Mouse (Mus musculus) erythroblast, embryonic 14.5 days (primary cell): ENCODE results near the gene Fbxw2. TPM values are rescaled to one million over a fixed set of nuclear protein-coding genes. Genes with fewer than 3 reads are reported as not detected.
"Not testable (repeated sequence)": the region's sequence is repeated elsewhere in the genome, so short reads cannot be mapped to it uniquely, and the experiment has no call there.

Experiments
- H3K27me3 ChIP-seq: 2 replicates; pipeline ENCODE4 v1.6.1; 2012; ENCODE audit warnings: inconsistent platforms; ENCODE audit not compliant: control insufficient read depth
- H3K36me3 ChIP-seq: 2 replicates; pipeline ENCODE4 v1.6.1; 2012; ENCODE audit warnings: mild to moderate bottlenecking, inconsistent platforms; ENCODE audit not compliant: control insufficient read depth
- H3K4me1 ChIP-seq: 2 replicates; pipeline ENCODE4 v1.6.1; 2012; ENCODE audit warnings: inconsistent platforms; ENCODE audit not compliant: control insufficient read depth
- H3K4me3 ChIP-seq: replicated peaks from 2 replicates; pipeline ENCODE3; 2012; ENCODE audit warnings: moderate library complexity, mild to moderate bottlenecking, inconsistent platforms
- H3K9me3 ChIP-seq: 2 replicates; pipeline ENCODE4 v1.6.1; 2012; ENCODE audit warnings: low read length, inconsistent platforms, mixed read lengths; ENCODE audit not compliant: control insufficient read depth
- GATA1 ChIP-seq: IDR thresholded peaks from 2 replicates; pipeline ENCODE4 v1.6.1; 2012; ENCODE audit warnings: low read length, inconsistent platforms, mixed read lengths
- TAL1 ChIP-seq: IDR thresholded peaks from 3 replicates; pipeline ENCODE4 v1.6.1; 2012; ENCODE audit warnings: low read length, inconsistent platforms, mixed read lengths
- polyA plus RNA-seq: library from polyadenylated mRNA; stranded (reverse); fragments of >175 nt; gene quantifications from 2 replicates; pipeline ENCODE4 v1.2.3, GENCODE M21; 2012

The Fbxw2 gene
- polyA plus RNA-seq, 1 experiment = 5.1 TPM

- Histone ChIP-seq H3K9me3 (peaks cover 5% of the 10 kb centered on the region), H3K4me1 (peaks cover 34% of the 10 kb centered on the region), H3K4me3 (peak overlapping the region; percentile 74), H3K36me3 (peaks cover 38% of the 10 kb centered on the region), H3K27me3 (no peaks in the 10 kb centered on the region)
- TF ChIP-seq GATA1 (no peak), TAL1 (no peak)
Measured at GRCm38 (mm10) chr2:34770049-34770448, 56.1 kb downstream of the Fbxw2 start.

- Histone ChIP-seq H3K9me3 (peaks cover 11% of the 10 kb centered on the region), H3K4me3 (no peak overlapping the region), H3K36me3 (peaks cover 2% of the 10 kb centered on the region), H3K27me3 (no peaks in the 10 kb centered on the region), H3K4me1 (peaks cover 32% of the 10 kb centered on the region)
- TF ChIP-seq TAL1 = no peak
- no peak for TF ChIP-seq GATA1
Measured at GRCm38 (mm10) chr2:34764801-34765200, 61.3 kb downstream of the Fbxw2 start.

DNA sequence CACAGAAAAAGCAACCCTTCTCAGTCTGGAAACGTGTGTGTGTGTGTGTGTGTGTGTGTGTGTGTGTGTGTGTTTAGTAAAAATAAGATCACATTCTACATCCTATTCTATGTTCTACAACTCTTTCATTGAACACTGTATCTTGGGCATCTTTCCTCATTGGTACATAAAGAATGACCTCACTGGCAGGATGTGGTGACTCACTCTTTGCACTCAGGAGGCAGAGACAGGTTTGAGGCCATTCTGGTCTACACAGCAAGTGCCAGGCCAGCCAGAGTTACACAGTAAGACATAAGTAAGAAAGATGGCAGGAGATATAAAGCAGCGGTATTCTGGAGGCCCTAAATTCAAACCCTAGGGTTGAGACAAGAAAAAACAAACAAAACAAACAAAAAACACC is 63.2 kb downstream of the Fbxw2 start:
- no peaks in the 10 kb centered on the region; the same call in 1 of the 2 replicates for H3K36me3 ChIP-seq
- peaks cover 11% of the 10 kb centered on the region for H3K9me3 ChIP-seq
- no peak for TF ChIP-seq GATA1
- no peak for TF ChIP-seq TAL1
- peaks cover 33% of the 10 kb centered on the region for H3K4me1 ChIP-seq
- no peak overlapping the region for H3K4me3 ChIP-seq
- H3K27me3 ChIP-seq = no peaks in the 10 kb centered on the region

- TF ChIP-seq TAL1 (peak; percentile 51; the same call in 2 of the 3 replicates), GATA1 (peak; percentile 32; the same call in 1 of the 2 replicates)
- no peaks in the 10 kb centered on the region; the same call in 1 of the 2 replicates for H3K36me3 ChIP-seq
- peaks cover 37% of the 10 kb centered on the region for H3K4me1 ChIP-seq
- peak overlapping the region; percentile 9 for H3K4me3 ChIP-seq
- peaks cover 8% of the 10 kb centered on the region for H3K9me3 ChIP-seq
- no peaks in the 10 kb centered on the region; the same call in 1 of the 2 replicates for H3K27me3 ChIP-seq
Measured at GRCm38 (mm10) chr2:34762174-34762573, 63.9 kb downstream of the Fbxw2 start.

DNA sequence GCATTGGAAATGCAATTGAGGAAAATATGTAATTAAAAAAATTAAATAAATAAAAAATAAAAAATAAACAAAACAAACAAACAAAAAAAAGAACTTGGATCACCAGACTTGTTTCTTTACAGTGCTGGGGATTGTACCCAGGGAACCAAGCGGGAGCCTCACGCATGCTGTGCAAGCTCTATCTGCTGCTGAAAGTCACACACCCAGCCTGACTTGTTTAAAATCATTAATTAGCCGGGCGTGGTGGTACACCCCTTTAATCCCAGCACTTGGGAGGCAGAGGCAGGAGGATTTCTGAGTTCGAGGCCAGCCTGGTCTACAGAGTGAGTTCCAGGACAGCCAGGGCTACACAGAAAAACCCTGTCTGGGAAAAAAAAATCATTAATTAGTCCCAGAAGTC is 64.8 kb downstream of the Fbxw2 start:
- peaks cover 38% of the 10 kb centered on the region for H3K4me1 ChIP-seq
- H3K4me3 ChIP-seq, H3K27me3 ChIP-seq, H3K36me3 ChIP-seq, H3K9me3 ChIP-seq: not testable (repeated sequence)

DNA sequence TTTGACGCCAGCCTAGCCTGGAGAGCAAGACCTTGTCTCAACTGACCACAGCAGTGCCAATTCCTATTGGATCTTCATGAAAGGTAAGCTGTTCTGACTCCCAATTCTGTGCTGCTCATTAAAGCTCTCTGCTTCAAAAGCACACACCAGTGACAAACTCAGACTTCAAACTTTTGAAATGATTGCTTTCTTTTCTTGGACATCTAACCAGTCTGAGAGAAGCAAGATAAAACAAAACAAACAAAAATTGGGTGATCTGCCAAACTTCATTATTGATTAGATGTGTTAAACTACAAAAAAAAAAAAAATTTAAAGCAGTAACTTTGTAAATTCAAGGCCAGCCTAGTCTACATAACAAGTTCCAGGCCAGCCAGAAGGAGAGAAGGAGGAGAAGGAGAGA is 68.8 kb downstream of the Fbxw2 start:
- no peaks in the 10 kb centered on the region for H3K9me3 ChIP-seq
- no peaks in the 10 kb centered on the region; the same call in 1 of the 2 replicates for H3K27me3 ChIP-seq
- TF ChIP-seq TAL1 (no peak), GATA1 (no peak)
- no peak overlapping the region for H3K4me3 ChIP-seq
- peaks cover 2% of the 10 kb centered on the region for H3K36me3 ChIP-seq
- H3K4me1 ChIP-seq = peaks cover 34% of the 10 kb centered on the region

GRCm38 (mm10) chr2:34754551-34755358 is 71.4 kb downstream of the Fbxw2 start, which contains the start of gene Gapvd1:
TSS of gene Gapvd1 (minus strand) at chr2:34755232.
- H3K9me3 ChIP-seq = no peaks in the 10 kb centered on the region
- TF ChIP-seq TAL1 (no peak), GATA1 (no peak)
- peaks cover 24% of the 10 kb centered on the region for H3K36me3 ChIP-seq

More at GRCm38 (mm10) chr2:34754551-34755358, 71.4 kb downstream of the Fbxw2 start, which contains the start of gene Gapvd1:
- H3K27me3 ChIP-seq = no peaks in the 10 kb centered on the region; the same call in 1 of the 2 replicates
- H3K4me1 ChIP-seq = peaks cover 46% of the 10 kb centered on the region
- peak within 1 kb of the TSS; percentile 93 for H3K4me3 ChIP-seq

Other genes with a start within 250 kb of the Fbxw2 start
- gene Gapvd1, start 71.1 kb downstream of the Fbxw2 start, polyA plus RNA-seq = 3.0 and 5.0 TPM in 2 replicates
- 8.1 and 12.3 TPM in 2 replicates for gene Hspa5, start 54.3 kb downstream of the Fbxw2 start, polyA plus RNA-seq
- 0.81 and 1.1 TPM in 2 replicates for gene Rabepk, start 26.4 kb downstream of the Fbxw2 start, polyA plus RNA-seq
- not detected in 2 replicates for gene Gm34653, start 6.7 kb upstream of the Fbxw2 start, polyA plus RNA-seq
- gene Cutal, start 48.1 kb upstream of the Fbxw2 start, polyA plus RNA-seq = not detected in 2 replicates
- 0.80 and 1.2 TPM in 2 replicates for gene Psmd5, start 48.7 kb upstream of the Fbxw2 start, polyA plus RNA-seq
- gene Phf19, start 87.7 kb upstream of the Fbxw2 start, polyA plus RNA-seq = 1.8 and 2.1 TPM in 2 replicates
- not detected in 2 replicates for gene Traf1, start 135.5 kb upstream of the Fbxw2 start, polyA plus RNA-seq
- not detected in 2 replicates for gene Hc, start 235.1 kb upstream of the Fbxw2 start, polyA plus RNA-seq